Mouse (Mus musculus) kidney, postnatal 25 days (tissue): Measurements from ENCODE around the gene Nedd8.
A peak's percentile ranks its signal among the peaks of the same experiment; 100 is the strongest.

Experiments used
- DNase-seq, 2 experiments: peaks; one replicate each; pipeline ENCODE4 v3.0.0; 2021; ENCODE audit warnings: mixed read lengths in 2 of 2

Gene Nedd8

DNA sequence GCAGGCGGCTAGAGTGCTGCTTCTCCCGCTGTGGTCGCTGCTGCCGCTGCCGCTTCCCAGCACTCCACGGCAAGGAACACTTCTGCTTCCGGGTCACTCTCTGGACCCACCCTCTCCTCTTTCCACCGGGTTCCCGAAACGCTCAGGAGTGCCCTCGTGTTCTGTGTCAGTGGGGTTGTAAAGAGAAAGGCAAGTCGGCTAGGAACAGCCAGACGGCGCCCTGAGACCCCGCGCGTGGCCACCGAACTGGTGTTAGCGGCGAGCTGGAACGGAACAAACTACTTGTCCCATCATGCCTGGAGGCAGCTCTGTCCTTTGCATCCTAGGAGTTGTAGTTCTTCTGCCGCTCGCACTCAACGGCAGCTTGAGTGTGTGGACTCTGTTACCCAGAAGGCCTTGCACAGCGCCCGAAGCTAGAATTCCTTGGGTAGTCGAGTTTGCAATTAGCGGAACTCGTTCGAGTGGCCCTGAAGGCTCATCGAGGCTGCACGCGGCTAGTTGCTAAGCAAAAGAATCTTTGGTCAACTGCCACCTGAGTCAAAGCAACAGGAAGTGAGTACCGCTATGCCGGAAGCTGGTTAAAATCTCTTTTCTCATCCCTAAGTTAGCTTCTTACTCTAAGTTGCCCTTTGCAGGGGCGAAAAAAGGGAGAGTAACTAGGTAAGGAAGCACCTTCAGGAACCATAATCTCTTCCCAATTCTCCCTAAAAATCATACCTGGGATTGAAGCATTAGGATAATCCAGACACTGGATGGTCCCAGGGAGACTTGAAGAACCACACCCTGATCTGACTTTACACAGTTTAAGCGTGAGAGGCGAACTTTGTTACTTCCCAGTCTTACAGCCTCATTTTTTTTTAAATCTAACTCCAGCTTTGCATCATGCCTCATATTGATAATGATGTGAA lies at the start of gene Nedd8, which contains the start of gene Gmpr2:
TSS of gene Nedd8 (minus strand) at position 292 of the 908 bp plus-strand sequence.
TSS of gene Gmpr2 (plus strand) at position 109 of the 908 bp plus-strand sequence.
- peak; percentile 91 to 96 for DNase-seq

DNA sequence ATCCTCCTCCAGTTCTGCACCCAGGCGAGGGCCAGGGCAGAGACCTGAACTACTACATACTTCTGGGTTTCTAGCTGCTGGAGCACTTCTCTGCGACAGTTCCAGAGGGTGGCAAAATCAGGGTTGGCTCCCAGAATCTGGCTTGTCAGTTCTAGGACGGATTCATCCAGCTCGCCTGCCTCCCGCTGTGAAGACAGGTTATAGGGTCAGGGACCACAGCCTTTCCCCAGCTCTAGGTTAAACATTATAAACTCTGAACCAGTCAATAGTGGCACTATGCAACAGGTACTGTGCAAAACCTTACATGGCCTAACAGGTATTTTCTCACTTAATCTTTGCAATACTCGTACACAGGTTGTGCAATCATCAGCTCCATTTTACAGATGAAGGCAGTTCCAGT lies 49.2 kb upstream of the Nedd8 start:
- DNase-seq = peak; percentile 63 to 82

DNA sequence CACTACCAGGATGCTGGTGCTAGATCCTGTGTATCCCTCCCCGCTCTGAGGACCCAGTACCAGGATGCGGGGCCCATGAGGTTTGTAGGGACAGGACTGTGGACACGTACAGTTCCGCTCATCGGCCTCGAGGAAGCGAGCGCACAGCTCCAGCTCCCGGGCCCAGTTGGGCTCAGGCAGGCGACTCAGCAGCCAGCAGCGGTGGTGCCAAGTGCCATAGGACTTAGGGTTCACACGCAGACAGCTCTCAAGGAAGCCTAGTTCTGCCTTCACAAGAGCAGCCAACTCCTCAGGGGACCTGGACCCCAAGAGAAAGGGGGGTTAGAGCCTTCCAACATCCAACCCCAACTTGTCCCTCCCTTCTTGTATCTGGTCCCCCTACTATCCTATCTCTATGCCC lies 48.7 kb upstream of the Nedd8 start:
- peak; percentile 14 to 54 for DNase-seq

- peak in 1 of 2 experiments; percentile 29 for DNase-seq
Measured at GRCm38 (mm10) chr14:55719737-55720136, 47.8 kb upstream of the Nedd8 start.

- DNase-seq = peak; percentile 62 to 93
Measured at GRCm38 (mm10) chr14:55716884-55717283, 45.0 kb upstream of the Nedd8 start.

DNA sequence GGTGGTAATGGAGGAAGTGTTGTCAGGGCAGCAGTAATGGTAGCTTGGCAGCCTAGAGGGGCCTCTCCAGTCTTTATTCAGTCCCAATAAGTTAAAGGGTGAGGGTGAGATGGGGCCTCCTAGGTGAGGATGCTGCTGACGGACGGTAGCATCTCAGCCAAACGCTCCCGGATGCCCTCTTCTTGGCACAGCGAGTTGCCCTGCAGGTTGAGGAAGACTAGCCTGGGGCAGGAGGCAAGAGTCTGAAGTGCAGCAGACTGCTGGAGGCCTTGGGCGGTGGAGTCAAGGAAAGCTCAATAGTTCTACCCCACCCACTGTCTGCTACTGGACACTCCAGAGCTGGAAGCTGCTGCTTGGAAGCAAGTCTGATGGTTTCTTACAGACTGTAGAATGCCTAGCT lies 44.3 kb upstream of the Nedd8 start:
- DNase-seq = peak; percentile 43 to 84

DNA sequence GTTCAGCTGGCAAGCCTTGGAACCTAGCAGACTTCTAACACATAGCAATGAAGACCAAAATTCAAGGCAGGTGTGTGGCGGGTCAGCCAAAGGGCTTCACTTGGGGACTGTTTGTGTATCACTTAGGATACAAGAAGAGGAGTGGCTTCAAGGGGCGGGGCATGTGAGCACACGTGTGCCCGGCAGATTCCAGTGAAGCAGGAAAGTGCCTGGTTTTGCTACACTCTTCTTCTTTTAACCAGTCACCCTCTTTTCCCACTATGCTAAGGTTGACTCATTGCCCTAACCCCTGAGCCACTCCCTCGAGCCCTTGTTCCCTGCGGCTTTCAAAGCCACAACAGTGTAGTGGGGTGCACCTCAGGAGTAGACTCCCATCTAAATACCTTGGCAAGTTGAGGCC lies 43.0 kb upstream of the Nedd8 start:
- DNase-seq = peak; percentile 50 to 70

- peak in 1 of 2 experiments; percentile 51 for DNase-seq
Measured at GRCm38 (mm10) chr14:55713729-55714122, 41.8 kb upstream of the Nedd8 start, which contains the start of gene Tgm1. Tgm1 (minus strand) TSS chr14:55713926.

DNA sequence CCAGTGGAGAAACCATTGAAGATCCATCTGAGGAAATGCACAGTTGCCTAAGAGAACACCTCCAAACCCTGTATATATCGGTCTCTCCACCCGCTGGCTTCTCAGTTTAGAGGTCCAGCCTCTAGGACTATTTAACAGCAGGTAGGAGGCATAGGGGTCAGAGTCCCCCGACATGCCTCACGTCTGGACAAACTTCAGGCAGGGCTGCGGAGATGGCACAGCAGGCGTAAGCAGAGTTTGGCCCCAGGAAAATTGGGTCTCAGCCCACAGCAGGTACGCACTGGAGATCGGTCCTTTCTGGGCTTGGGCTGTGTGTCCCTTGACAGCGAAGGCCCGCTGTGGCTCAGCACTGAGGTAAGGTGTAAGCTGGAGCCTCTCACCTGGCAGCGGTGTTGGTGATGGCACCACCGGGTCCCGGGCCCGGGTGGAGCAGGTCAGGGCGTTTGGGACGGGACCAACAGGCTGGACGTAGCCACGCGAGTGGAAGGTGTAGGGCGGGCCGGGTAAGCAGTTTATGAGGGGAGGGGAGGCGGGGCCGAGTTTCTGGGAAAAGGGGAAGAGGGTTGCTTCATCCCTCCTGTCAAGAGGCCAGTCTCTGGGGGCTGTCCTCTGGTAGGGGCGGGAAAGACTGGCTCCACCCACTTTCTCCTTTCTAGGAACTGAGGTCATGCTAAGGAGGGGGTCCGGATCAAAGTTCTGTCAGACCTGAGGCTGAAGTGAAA lies 41.2 kb upstream of the Nedd8 start:
- DNase-seq = peak; percentile 77 to 90

DNA sequence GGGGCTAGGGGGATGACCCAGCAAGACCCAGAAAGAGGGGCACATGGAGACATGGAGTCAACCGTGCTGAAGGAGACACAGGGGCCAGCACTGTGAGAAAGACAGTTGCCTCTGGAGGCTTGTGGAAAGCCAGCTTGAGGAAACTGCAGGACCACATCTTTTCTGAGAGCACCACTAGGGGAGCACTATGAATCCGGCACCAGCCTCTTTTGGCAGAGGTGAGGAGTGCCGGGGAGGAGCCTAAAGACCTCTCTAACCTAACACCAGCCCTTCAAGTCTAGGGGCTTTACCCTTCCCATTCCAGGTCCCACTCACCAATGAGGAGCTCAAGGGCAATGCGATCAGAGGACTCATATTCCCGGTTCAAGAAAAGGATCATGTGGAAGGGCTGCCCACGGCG lies 39.9 kb upstream of the Nedd8 start:
- DNase-seq = peak in 1 of 2 experiments; percentile 33

DNA sequence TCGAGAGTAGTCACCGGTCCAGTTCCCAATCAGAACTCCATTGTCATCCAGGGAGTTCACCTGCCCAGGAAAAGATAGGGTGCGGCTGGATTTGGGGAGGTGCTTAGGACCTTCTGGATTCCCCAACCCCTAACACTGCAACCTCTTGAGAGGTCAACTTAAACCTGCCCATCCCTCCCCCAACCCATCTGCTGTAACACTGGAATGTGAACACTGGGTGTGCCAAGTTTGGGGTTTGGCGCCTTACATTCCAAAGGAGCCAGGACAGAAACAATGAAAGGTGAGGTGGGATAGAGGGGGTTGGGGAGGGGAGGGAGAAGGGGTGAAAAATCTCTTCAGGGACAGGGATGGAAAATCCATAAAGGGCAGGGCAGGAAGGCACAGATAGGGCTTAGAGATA lies 37.6 kb upstream of the Nedd8 start:
- DNase-seq = no peak

DNA sequence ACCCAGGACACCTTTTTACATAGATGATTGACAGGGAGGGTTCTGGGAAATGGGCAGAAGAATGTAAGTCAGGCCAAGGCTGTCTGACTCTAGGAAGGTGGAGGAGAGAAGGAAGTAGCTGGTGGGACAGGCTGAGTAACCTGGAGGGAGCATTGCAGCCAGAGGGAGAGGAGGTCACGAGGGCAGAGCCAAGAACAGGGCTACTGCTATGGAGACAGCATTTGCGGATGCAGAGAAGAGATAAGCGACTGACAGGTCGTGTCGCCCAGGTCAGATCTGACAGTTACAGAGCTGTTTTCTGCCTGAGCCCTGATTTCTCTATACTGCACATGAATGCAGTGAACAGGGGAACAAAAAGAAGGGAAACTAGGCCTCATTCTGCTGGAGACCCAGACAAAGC lies 35.5 kb upstream of the Nedd8 start:
- peak in 1 of 2 experiments; percentile 33 for DNase-seq

DNA sequence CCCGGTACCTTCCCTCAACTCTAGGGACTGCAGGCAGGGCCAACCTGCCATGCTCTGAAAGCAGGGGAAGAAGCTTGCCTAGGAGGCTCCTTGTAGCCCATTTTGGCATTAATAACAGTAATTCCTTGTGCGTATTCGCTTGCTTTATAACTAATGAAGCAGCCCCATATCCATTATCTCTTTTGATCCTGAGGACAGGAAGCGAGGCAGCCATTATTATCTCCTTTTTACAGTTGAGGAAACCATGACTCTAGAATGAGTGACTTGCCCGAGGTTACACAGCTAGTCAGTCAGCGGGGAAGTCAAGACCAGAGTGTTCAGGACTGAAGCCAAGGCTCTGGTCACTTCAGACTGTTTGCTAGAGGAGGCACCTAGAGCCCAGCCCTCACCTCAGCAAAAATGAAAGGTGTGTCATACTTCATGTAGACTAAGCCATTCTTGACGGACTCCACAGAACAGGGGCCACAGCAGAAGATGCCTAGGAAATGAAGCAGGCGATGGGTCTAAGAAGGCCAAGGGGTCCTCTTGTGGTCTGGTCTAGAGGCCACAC lies 34.2 kb upstream of the Nedd8 start:
- peak in 1 of 2 experiments; percentile 18 for DNase-seq

DNA sequence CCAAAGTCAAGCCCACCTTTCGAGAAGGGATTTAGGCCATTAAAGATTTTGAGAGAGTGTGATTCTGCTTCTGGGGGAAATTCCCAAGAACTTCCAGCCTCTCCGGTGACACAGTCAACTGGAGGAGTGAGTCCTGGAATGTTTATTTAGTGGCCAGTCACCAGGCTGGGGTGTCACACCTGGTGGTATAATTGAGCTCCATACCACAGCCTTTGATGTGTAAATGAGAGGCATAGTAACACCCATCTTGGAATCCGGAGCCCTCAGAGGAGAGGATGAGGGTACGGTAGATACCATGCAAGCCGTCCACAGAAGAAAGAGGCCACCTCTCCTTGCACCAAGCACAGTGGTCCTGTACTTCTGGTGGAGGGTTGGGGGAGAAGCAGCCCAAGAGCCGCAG lies 30.8 kb upstream of the Nedd8 start:
- DNase-seq = peak in 1 of 2 experiments; percentile 22

- peak in 1 of 2 experiments; percentile 45 for DNase-seq
Measured at GRCm38 (mm10) chr14:55701131-55701530, 29.2 kb upstream of the Nedd8 start.

DNA sequence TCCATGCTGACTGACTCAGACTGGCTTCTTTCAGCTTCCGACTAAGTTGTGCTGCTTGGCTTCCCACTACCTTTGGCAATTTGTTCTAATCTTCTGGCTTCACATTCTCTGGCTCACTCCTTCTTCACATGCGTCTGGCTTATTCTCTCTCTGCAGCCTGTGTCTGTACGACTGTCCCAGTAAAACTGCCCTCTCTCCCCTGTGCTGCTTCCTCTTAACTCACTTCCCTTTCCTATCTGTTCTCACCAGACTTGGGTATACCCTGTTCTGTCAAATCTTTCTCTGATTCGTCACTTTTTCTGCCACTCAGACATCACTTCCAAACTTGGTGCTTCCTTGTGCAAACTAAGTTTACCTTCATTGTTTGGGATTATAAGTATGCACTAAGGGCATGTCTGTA lies 25.3 kb upstream of the Nedd8 start:
- no peak for DNase-seq

DNA sequence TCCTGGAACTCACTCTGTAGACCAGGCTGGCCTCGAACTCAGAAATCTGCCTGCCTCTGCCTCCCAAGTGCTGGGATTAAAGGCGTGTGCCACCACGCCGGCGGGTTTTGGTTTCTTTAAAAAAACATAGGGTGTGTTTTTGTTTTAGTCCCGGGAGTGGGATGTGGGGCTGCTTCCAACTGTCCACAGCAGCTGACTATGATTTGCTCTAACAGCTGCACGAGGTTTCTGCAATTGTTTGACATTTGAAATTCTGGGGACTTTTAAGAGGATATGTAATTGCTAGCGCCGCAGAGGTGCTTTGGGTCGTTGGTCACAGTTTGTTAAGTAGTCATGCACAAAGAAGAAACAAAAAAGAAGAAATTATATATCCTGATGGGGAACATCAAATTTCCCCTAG lies 17.5 kb upstream of the Nedd8 start:
- DNase-seq = no peak

- DNase-seq = no peak
Measured at GRCm38 (mm10) chr14:55682118-55682493, 10.2 kb upstream of the Nedd8 start.

GRCm38 (mm10) chr14:55681160-55682117 lies 9.5 kb upstream of the Nedd8 start, which contains the start of gene Tinf2:
Tinf2 (minus strand) TSS chr14:55681820.
- DNase-seq = peak; percentile 96

DNA sequence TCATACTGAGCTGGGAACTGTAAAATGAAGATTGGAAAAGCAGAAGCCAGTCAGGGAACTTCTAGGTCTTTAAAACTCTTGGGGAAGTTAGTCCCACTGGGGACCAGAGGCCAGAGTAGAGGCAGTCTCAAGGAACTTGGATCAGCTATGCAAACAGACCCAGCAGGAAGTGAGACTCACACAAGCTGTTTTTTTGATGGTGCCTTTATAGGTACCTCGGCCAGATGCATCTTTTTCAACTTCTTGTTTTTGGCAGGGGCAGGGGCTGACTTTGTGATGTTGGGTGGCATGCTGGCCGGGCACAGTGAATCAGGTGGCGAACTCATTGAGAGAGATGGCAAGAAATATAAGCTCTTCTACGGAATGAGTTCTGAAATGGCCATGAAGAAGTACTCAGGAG lies 5.7 kb upstream of the Nedd8 start:
- DNase-seq = no peak

DNA sequence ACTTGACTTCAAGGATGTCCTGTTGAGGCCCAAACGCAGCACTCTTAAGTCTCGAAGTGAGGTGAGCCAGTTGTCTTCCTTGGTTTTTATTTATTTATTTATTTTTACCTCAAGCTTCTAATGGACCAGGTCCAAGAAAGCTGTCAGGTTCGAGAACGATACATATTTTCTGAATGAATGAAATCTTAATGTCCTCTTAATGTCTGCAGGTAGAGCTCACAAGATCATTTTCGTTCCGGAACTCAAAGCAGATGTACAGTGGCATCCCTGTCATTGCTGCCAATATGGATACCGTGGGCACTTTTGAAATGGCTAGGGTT lies 777 bp upstream of the Nedd8 start:
- DNase-seq = no peak

DNA sequence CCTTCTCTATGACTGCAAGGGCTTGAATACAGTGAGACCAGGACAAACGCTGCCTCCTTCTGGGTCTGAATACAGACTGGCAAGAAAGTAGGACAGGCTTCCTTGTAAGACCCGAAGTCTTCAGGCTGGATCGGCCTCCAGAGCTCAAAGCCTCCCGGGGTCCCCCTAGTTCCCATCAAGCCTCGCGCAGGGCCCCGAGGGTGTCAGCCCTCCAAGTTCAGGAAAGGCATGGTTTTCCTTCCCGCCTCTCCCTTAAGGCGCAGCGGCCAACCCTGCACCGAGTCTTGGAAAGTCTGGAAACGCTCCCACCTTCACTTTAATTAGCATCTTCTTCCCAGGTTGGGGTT lies 465 bp downstream of the Nedd8 start:
- no peak for DNase-seq
